Mouse (Mus musculus) ES-E14 (cell line): ENCODE results near the gene Gtf2ird2. TPM values are rescaled to one million over a fixed set of nuclear protein-coding genes. Genes with fewer than 3 reads are reported as not detected.
A peak's percentile ranks its signal among the peaks of the same experiment; 100 is the strongest.

Experiments
- DNase-seq: peaks from one replicate; pipeline ENCODE4 v3.0.0-alpha.2; 2013; ENCODE audit warnings: low read depth, low spot score
- H3K27ac ChIP-seq: 2 replicates; pipeline ENCODE4 v1.5.1; 2012; ENCODE audit warnings: low read depth, mild to moderate bottlenecking, low read length, moderate library complexity, mixed read lengths; ENCODE audit not compliant: poor library complexity, insufficient read depth, severe bottlenecking
- H3K36me3 ChIP-seq: 2 replicates; pipeline ENCODE4 v1.6.1; 2012; ENCODE audit warnings: mild to moderate bottlenecking, low read length, moderate library complexity, mixed read lengths; ENCODE audit not compliant: control insufficient read depth, poor library complexity, insufficient read depth, severe bottlenecking
- H3K4me1 ChIP-seq, 2 experiments: fragments of 150-350 bp in 1 of 2; sonication (generic) in 1 of 2; 2 replicates each; pipeline ENCODE4 v1.6.1; 2012; ENCODE audit warnings: low read length in 2 of 2, mild to moderate bottlenecking in 1 of 2, mixed read lengths in 1 of 2; ENCODE audit not compliant: control insufficient read depth in 2 of 2, insufficient read depth in 2 of 2, poor library complexity in 1 of 2
- H3K4me3 ChIP-seq, 2 experiments: fragments of 150-350 bp in 1 of 2; sonication (generic) in 1 of 2; 2 replicates each; pipeline ENCODE4 v1.5.1; 2012; ENCODE audit warnings: low read length in 2 of 2, low read depth in 1 of 2, mild to moderate bottlenecking in 1 of 2, mixed read lengths in 1 of 2; ENCODE audit not compliant: insufficient read depth in 1 of 2, poor library complexity in 1 of 2, severe bottlenecking in 1 of 2
- H3K9ac ChIP-seq: 2 replicates; pipeline ENCODE4 v1.6.1; 2012; ENCODE audit warnings: low read depth, mild to moderate bottlenecking, low read length, mixed read lengths; ENCODE audit not compliant: poor library complexity, insufficient read depth, severe bottlenecking
- H3K9me3 ChIP-seq: fragments of 150-350 bp; sonication (generic); 2 replicates; pipeline ENCODE4 v1.6.1; 2012; ENCODE audit warnings: low read depth, mild to moderate bottlenecking, low read length; ENCODE audit not compliant: control insufficient read depth, insufficient read depth
- CHD2 ChIP-seq: IDR thresholded peaks from 2 replicates; pipeline ENCODE4 v1.6.1; 2014; ENCODE audit warnings: mild to moderate bottlenecking, low read depth, low read length, inconsistent platforms
- HCFC1 ChIP-seq: IDR thresholded peaks from 2 replicates; pipeline ENCODE4 v1.6.1; 2012; ENCODE audit warnings: low read length, inconsistent platforms, borderline replicate concordance; ENCODE audit not compliant: insufficient read depth
- MAFK ChIP-seq: IDR thresholded peaks from 2 replicates; pipeline ENCODE4 v1.6.1; 2014; ENCODE audit warnings: mild to moderate bottlenecking, low read depth, low read length, inconsistent platforms; ENCODE audit not compliant: insufficient read depth
- ZC3H11A ChIP-seq: IDR thresholded peaks from 2 replicates; pipeline ENCODE4 v1.6.1; 2012; ENCODE audit warnings: low read depth, mild to moderate bottlenecking, inconsistent platforms, low read length, borderline replicate concordance
- ZNF384 ChIP-seq: IDR thresholded peaks from 2 replicates; pipeline ENCODE4 v1.6.1; 2012; ENCODE audit warnings: low read depth, low read length, inconsistent platforms
- in situ Hi-C, 2 experiments: fragments of 600-800 bp; cut with MboI; formaldehyde crosslinking; loops; one replicate each; pipeline ENCODE4 v1.15.1; 2025; ENCODE audit warnings: low sequenced_read_pairs in 2 of 2, inconsistent platforms in 1 of 2; ENCODE audit not compliant: unreplicated experiment in 2 of 2
- total RNA-seq: library from RNA; depleted of rRNA; stranded (reverse); fragments of 300-350 nt; gene quantifications from 2 replicates; pipeline ENCODE4 v1.2.3, GENCODE M21; 2012; rRNA removed

Gene Gtf2ird2
- 2.2 and 2.3 TPM in 2 replicates for total RNA-seq

- H3K36me3 ChIP-seq, result no peaks in the 10 kb centered on the region
- TF ChIP-seq MAFK (no peak), ZNF384 (no peak), CHD2 (0 out of 2 replicates have a peak, but pooled peaks have one; percentile 46), HCFC1 (0 out of 2 replicates have a peak, but pooled peaks have one; percentile 62), ZC3H11A (no peak)
- no peaks in the 10 kb centered on the region for H3K9me3 ChIP-seq
- peaks cover 0 to 7% of the 10 kb centered on the region in 2 experiments; a peak in 2 of 4 replicates for H3K4me1 ChIP-seq
- in situ Hi-C loops, result loop anchor here in 1 of 2 experiments (10.0 kb wide), 2 partner anchors 161 to 281 kb away; no protein-coding TSS in a partner anchor
- peak; percentile 96 for DNase-seq
- H3K9ac ChIP-seq, result peak within 1 kb of the TSS; percentile 97
- H3K27ac ChIP-seq, result peak within 1 kb of the TSS; percentile 97
- peak within 1 kb of the TSS; percentile 79 to 85 for H3K4me3 ChIP-seq
These were observed at the start of gene Gtf2ird2 for GRCm38 (mm10) chr5:134183880-134184808. TSS of gene Gtf2ird2 (plus strand) at chr5:134184019.

DNA sequence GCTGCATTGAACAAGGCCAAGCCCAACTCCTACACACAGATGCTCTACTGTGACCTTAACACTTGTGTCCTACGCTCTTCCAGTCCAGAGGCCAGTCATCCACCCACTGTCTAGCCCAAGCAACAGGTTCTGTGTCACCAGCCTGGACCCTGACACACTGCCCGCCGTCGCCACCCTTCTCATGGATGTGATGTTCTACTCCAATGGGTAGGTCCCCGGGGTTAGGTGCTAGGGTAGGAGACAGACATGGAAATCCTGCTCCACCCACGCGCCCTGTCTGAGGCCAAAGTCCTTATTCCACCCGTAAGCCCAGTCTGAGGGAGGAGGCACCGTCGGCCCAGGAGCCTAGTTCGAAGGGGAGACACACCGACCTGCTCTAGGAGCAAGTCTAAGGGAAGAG lies 47.8 kb upstream of the Gtf2ird2 start:
- no peaks in the 10 kb centered on the region for H3K9me3 ChIP-seq
- H3K9ac ChIP-seq, result no peak overlapping the region
- DNase-seq, result no peak
- in situ Hi-C loops, result no loop called here
- H3K27ac ChIP-seq, result no peak overlapping the region
- no peak overlapping the region for H3K4me3 ChIP-seq
- H3K4me1 ChIP-seq, result no peaks in the 10 kb centered on the region
- no peaks in the 10 kb centered on the region for H3K36me3 ChIP-seq
- no peak for TF ChIP-seq CHD2
- no peak for TF ChIP-seq ZC3H11A

GRCm38 (mm10) chr5:134137933-134138332 lies 45.9 kb upstream of the Gtf2ird2 start:
- Histone ChIP-seq H3K9ac (no peak overlapping the region), H3K27ac (no peak overlapping the region), H3K9me3 (no peaks in the 10 kb centered on the region), H3K4me3 (no peak overlapping the region), H3K36me3 (no peaks in the 10 kb centered on the region), H3K4me1 (no peaks in the 10 kb centered on the region)
- in situ Hi-C loops, result no loop called here
- DNase-seq, result no peak
- TF ChIP-seq CHD2 (no peak), ZNF384 (no peak), HCFC1 (no peak), MAFK (no peak), ZC3H11A (no peak)

DNA sequence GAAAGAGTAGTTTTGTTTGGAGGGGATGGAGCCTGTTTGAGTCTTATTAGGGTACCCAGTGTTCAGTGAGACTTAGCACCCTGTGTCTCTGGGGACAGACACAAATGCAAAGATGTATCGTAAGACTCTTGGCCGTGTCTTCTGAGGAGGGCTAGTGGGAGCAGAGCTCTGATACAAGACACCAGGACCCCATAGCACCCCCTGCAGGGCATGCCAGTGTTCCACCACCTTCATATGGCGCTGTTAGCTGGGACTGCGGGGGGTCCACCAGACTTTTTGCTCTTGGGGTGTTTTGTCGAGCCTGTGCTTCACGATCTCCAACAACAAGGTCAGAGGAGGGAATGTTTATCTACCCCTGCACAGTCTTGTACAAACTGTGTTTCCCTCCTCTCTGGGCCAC lies 44.4 kb upstream of the Gtf2ird2 start:
- Histone ChIP-seq H3K4me3 (no peak overlapping the region), H3K36me3 (no peaks in the 10 kb centered on the region), H3K27ac (no peak overlapping the region), H3K9ac (no peak overlapping the region), H3K4me1 (no peaks in the 10 kb centered on the region), H3K9me3 (no peaks in the 10 kb centered on the region)
- no peak for TF ChIP-seq MAFK
- no peak for TF ChIP-seq HCFC1
- no peak for TF ChIP-seq CHD2
- TF ChIP-seq ZC3H11A, result no peak
- no peak for TF ChIP-seq ZNF384
- in situ Hi-C loops, result no loop called here
- DNase-seq, result peak; percentile 25
